Mouse (Mus musculus): ENCODE measurements at regions not wholly inside any gene's neighbourhood (a gene's known extent, or its start where the extent isn't known, plus 50 kb on each side); places are given as distances from the start of the nearest gene placed in this dataset.
"Not testable (repeated sequence)": the region's sequence is repeated elsewhere in the genome, so short reads cannot be mapped to it uniquely, and the experiment has no call there.

DNA sequence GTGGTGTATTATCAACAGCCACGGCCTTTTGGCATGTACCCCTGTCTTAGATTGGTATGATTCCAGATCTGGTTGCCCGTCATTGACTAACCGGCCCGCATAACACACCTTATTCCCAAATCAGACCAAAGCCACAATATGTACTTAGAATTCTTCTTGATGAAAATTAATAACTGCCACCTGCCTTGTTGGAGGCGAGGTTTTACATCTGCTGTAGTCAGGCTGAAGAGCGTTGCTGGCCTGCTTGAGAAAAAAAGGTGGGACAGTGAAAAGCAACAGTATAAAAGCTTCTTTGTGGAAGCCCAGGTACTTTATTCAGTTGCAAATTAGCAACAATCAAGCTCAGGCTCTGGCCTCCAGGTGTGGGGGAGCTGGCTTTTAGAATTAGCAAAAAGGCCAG, 223.6 kb upstream of the Car8 start:
- not testable (repeated sequence) for TF ChIP-seq NELFE (IDR thresholded peaks at IDR 0.05; ENCODE audit: low read depth, low read length); NRF1 (IDR thresholded peaks at IDR 0.05; ENCODE audit: insufficient read depth, low read depth, low read length, poor library complexity, severe bottlenecking)

All from MEL (cell line).